Mouse (Mus musculus): ENCODE measurements around the gene Adk. TPM values are rescaled to one million over a fixed set of nuclear protein-coding genes. Genes with fewer than 3 reads are reported as not detected.
"Not testable (repeated sequence)": the region's sequence is repeated elsewhere in the genome, so short reads cannot be mapped to it uniquely, and the experiment has no call there.

Gene Adk
- total and polyA plus RNA-seq, 2 experiments from 2014 or later = 126 to 246 TPM

GRCm38 (mm10) chr14:21090400-21090799, 38.0 kb downstream of the Adk start:
- Histone ChIP-seq H3K27ac (ENCODE audit: low read depth) (no peak overlapping the region), H3K36me3 (replicated peaks; ENCODE audit: control insufficient read depth, insufficient read depth, low read length) (peaks cover 11% of the 10 kb centered on the region; the same call in 1 of the 2 replicates), H3K9me3 (replicated peaks; ENCODE audit: control insufficient read depth, low read length) (no peaks in the 10 kb centered on the region), H3K4me2 (ENCODE audit: low read depth, low read length) (no peak overlapping the region), H3K27me3 (ENCODE audit: control insufficient read depth, insufficient read depth, low read length) (no peaks in the 10 kb centered on the region), H3K4me1 (ENCODE audit: control insufficient read depth, insufficient read depth) (peaks cover 39% of the 10 kb centered on the region), H3K9ac (replicated peaks; ENCODE audit: low read depth, low read length) (no peak overlapping the region), H3K4me3 (ENCODE audit: low read depth, low read length) (no peak overlapping the region)
- TF ChIP-seq EP300 (IDR thresholded peaks at IDR 0.05; ENCODE audit: low read depth) (no peak), CTCF (IDR thresholded peaks at IDR 0.05; ENCODE audit: low read depth) (no peak)
- WGBS = 70% methylated on average over 3 of the region's 3 CpGs
- DNase-seq (ENCODE audit: low spot score) (no peak), ATAC-seq (ENCODE audit: insufficient read depth, low read depth) (no peak)

GRCm38 (mm10) chr14:21090930-21091486, 38.6 kb downstream of the Adk start:
- DNase-seq (ENCODE audit: low spot score) (no peak), ATAC-seq (ENCODE audit: insufficient read depth, low read depth) (no peak)
- no peak overlapping the region for H3K4me3 ChIP-seq (ENCODE audit: low read depth, low read length)
- TF ChIP-seq EP300 (IDR thresholded peaks at IDR 0.05; ENCODE audit: low read depth) = no peak
- TF ChIP-seq CTCF (IDR thresholded peaks at IDR 0.05; ENCODE audit: low read depth) = no peak
- H3K27ac ChIP-seq (ENCODE audit: low read depth) = no peak overlapping the region
- peaks cover 11% of the 10 kb centered on the region; the same call in 1 of the 2 replicates for H3K36me3 ChIP-seq (replicated peaks; ENCODE audit: control insufficient read depth, insufficient read depth, low read length)
- H3K9ac ChIP-seq (replicated peaks; ENCODE audit: low read depth, low read length) = no peak overlapping the region
- 95% methylated on average over 3 of the region's 3 CpGs for WGBS
- no peaks in the 10 kb centered on the region for H3K27me3 ChIP-seq (ENCODE audit: control insufficient read depth, insufficient read depth, low read length)
- H3K4me1 ChIP-seq (ENCODE audit: control insufficient read depth, insufficient read depth) = peaks cover 33% of the 10 kb centered on the region
- no peak overlapping the region for H3K4me2 ChIP-seq (ENCODE audit: low read depth, low read length)
- no peaks in the 10 kb centered on the region for H3K9me3 ChIP-seq (replicated peaks; ENCODE audit: control insufficient read depth, low read length)

DNA sequence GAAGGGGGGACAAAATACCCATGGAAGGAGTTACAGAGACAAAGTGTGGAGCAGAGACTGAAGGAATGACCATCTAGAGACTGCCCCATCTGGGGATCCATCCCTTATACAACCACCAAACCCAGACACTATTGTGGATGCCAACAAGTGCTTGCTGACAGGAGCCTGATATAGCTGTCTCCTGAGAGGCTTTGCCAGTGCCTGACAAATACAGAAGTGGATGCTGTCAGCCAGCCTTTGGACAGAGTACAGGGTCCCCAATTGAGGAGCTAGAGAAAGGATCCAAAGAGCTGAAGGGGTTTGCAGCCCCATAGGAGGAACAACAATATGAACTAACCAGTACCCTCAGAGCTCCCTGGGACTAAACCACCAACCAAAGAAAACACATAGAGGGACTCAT, 41.8 kb downstream of the Adk start:
- not testable (repeated sequence) for H3K4me1 ChIP-seq (ENCODE audit: control insufficient read depth, insufficient read depth); DNase-seq (ENCODE audit: low spot score); H3K4me3 ChIP-seq (ENCODE audit: low read depth, low read length); H3K9me3 ChIP-seq (replicated peaks; ENCODE audit: control insufficient read depth, low read length); H3K27me3 ChIP-seq (ENCODE audit: control insufficient read depth, insufficient read depth, low read length); H3K27ac ChIP-seq (ENCODE audit: low read depth); H3K4me2 ChIP-seq (ENCODE audit: low read depth, low read length); ATAC-seq (ENCODE audit: insufficient read depth, low read depth); H3K9ac ChIP-seq (replicated peaks; ENCODE audit: low read depth, low read length)
- peaks cover 11% of the 10 kb centered on the region; the same call in 1 of the 2 replicates for H3K36me3 ChIP-seq (replicated peaks; ENCODE audit: control insufficient read depth, insufficient read depth, low read length)

DNA sequence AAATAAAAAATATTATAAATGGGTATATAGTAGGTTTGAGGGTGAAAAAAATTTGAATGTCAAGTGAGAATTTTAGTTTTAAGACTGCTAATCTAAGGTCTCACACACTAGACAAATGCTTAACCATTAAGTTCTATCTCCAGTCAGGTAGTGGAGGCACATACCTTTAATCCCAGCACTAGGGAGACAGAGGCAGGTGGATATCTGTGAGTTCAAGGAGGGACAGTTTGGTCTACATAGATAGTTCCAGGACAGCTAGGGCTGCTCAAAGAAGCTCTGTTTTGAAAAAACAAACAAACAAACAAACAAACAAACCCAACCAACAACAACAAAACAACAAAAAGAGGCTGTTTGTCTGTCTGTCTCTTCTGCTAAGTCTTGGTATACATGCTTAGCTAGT, 43.9 kb downstream of the Adk start:
- peaks cover 16% of the 10 kb centered on the region for H3K4me1 ChIP-seq (ENCODE audit: control insufficient read depth, insufficient read depth)
- no peak overlapping the region for H3K27ac ChIP-seq (ENCODE audit: low read depth)
- H3K9ac ChIP-seq (replicated peaks; ENCODE audit: low read depth, low read length) = no peak overlapping the region
- no peak for TF ChIP-seq CTCF (IDR thresholded peaks at IDR 0.05; ENCODE audit: low read depth)
- no peak overlapping the region for H3K4me2 ChIP-seq (ENCODE audit: low read depth, low read length)
- ATAC-seq (ENCODE audit: insufficient read depth, low read depth) = no peak
- no peaks in the 10 kb centered on the region for H3K9me3 ChIP-seq (replicated peaks; ENCODE audit: control insufficient read depth, low read length)
- peaks cover 11% of the 10 kb centered on the region; the same call in 1 of the 2 replicates for H3K36me3 ChIP-seq (replicated peaks; ENCODE audit: control insufficient read depth, insufficient read depth, low read length)
- DNase-seq (ENCODE audit: low spot score) = no peak
- no peak overlapping the region for H3K4me3 ChIP-seq (ENCODE audit: low read depth, low read length)
- H3K27me3 ChIP-seq (ENCODE audit: control insufficient read depth, insufficient read depth, low read length) = no peaks in the 10 kb centered on the region

DNA sequence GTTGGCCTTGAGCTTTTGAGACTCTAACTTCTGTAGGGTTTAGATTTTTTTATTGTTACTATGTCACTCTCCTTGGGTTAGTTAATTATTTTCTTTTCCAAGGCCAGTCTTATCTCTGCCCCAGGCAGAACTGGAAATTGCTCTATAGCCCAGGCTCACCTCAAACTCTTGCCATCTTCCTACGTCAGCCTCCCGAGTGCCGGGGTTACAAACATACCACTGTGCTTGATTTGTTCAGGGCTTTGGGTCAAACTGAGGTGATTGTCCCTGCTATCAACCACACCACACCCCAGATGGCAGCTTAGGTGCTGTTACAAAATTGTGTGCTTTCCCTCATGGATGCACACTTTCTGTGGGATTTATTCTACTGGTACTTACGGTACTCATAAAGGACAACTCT, 44.3 kb downstream of the Adk start:
- no peak for DNase-seq (ENCODE audit: low spot score)
- Histone ChIP-seq H3K4me2 (ENCODE audit: low read depth, low read length) (no peak overlapping the region), H3K27me3 (ENCODE audit: control insufficient read depth, insufficient read depth, low read length) (no peaks in the 10 kb centered on the region), H3K36me3 (replicated peaks; ENCODE audit: control insufficient read depth, insufficient read depth, low read length) (peaks cover 11% of the 10 kb centered on the region; the same call in 1 of the 2 replicates), H3K27ac (ENCODE audit: low read depth) (no peak overlapping the region), H3K9me3 (replicated peaks; ENCODE audit: control insufficient read depth, low read length) (no peaks in the 10 kb centered on the region), H3K9ac (replicated peaks; ENCODE audit: low read depth, low read length) (no peak overlapping the region), H3K4me3 (ENCODE audit: low read depth, low read length) (no peak overlapping the region), H3K4me1 (ENCODE audit: control insufficient read depth, insufficient read depth) (peaks cover 21% of the 10 kb centered on the region)
- no peak for ATAC-seq (ENCODE audit: insufficient read depth, low read depth)
- 71% methylated on average over 4 of the region's 4 CpGs for WGBS
- no peak for TF ChIP-seq EP300 (IDR thresholded peaks at IDR 0.05; ENCODE audit: low read depth)
- TF ChIP-seq CTCF (IDR thresholded peaks at IDR 0.05; ENCODE audit: low read depth) = no peak

DNA sequence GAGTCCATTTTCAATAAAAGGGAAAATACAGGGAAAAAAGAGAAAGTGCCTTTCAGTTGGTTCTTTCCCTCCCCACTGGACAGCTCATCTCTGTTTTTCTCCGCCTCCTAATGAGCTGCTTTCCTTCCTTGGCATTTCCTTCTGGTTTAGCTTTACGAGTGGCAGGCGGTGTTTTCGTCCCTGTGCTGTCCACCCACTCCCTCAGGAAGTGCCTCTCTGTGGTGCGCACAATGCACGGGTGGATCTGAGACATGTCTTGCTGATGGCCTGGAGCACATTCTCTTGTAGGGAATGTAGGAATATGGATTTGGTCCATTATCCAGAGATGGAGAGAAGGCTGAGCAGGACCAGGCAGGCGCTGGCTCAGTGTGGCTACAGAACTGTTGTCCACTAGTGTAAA, 47.0 kb downstream of the Adk start:
- Histone ChIP-seq H3K27ac (ENCODE audit: low read depth) (no peak overlapping the region), H3K4me3 (ENCODE audit: low read depth, low read length) (no peak overlapping the region), H3K36me3 (replicated peaks; ENCODE audit: control insufficient read depth, insufficient read depth, low read length) (no peaks in the 10 kb centered on the region), H3K9ac (replicated peaks; ENCODE audit: low read depth, low read length) (no peak overlapping the region), H3K9me3 (replicated peaks; ENCODE audit: control insufficient read depth, low read length) (no peaks in the 10 kb centered on the region), H3K4me2 (ENCODE audit: low read depth, low read length) (no peak overlapping the region), H3K27me3 (ENCODE audit: control insufficient read depth, insufficient read depth, low read length) (no peaks in the 10 kb centered on the region), H3K4me1 (ENCODE audit: control insufficient read depth, insufficient read depth) (peaks cover 22% of the 10 kb centered on the region)
- DNase-seq (ENCODE audit: low spot score) = no peak
- ATAC-seq (ENCODE audit: insufficient read depth, low read depth) = no peak
- no peak for TF ChIP-seq EP300 (IDR thresholded peaks at IDR 0.05; ENCODE audit: low read depth)
- TF ChIP-seq CTCF (IDR thresholded peaks at IDR 0.05; ENCODE audit: low read depth) = no peak
- 65% methylated on average over 7 of the region's 7 CpGs for WGBS

Measured in heart, postnatal 0 days (tissue).